Mouse (Mus musculus) stomach, embryonic 14.5 days (tissue): Measurements from ENCODE around the gene Trip6. TPM values are rescaled to one million over a fixed set of nuclear protein-coding genes. Genes with fewer than 3 reads are reported as not detected.

ENCODE experiments used
- ATAC-seq: fragments of 200-750 bp; cut with Nextera tagmentation; 2 replicates; pipeline ENCODE4 v1.8.0; 2017; ENCODE audit warnings: low read depth, moderate TSS enrichment; ENCODE audit not compliant: insufficient number of reproducible peaks, insufficient read depth, low FRiP score
- H3K27ac ChIP-seq: fragments of 300-500 bp; sonication (generic); 2 replicates; pipeline ENCODE4 v1.5.1; 2014; ENCODE audit warnings: mild to moderate bottlenecking, low read length, moderate library complexity, mixed read lengths
- H3K27me3 ChIP-seq: fragments of 300-500 bp; sonication (generic); 2 replicates; pipeline ENCODE4 v1.6.1; 2014; ENCODE audit warnings: low read length, control low read depth, mixed read lengths; ENCODE audit not compliant: control insufficient read depth, insufficient read depth
- H3K36me3 ChIP-seq: fragments of 300-500 bp; sonication (generic); 2 replicates; pipeline ENCODE4 v1.6.1; 2014; ENCODE audit warnings: mild to moderate bottlenecking, control low read depth, low read length, moderate library complexity, mixed read lengths; ENCODE audit not compliant: control insufficient read depth, insufficient read depth
- H3K4me1 ChIP-seq: fragments of 300-500 bp; sonication (generic); 2 replicates; pipeline ENCODE4 v1.6.1; 2014; ENCODE audit warnings: low read length, control low read depth, mixed read lengths; ENCODE audit not compliant: control insufficient read depth, insufficient read depth
- H3K4me2 ChIP-seq: fragments of 300-500 bp; sonication (generic); replicated peaks from 2 replicates; pipeline ENCODE4 v1.6.1; 2014; ENCODE audit warnings: low read depth, low read length, control low read depth
- H3K4me3 ChIP-seq: fragments of 300-500 bp; sonication (generic); 2 replicates; pipeline ENCODE4 v1.5.1; 2014; ENCODE audit warnings: low read depth, low read length, control low read depth
- H3K9ac ChIP-seq: fragments of 300-500 bp; sonication (generic); replicated peaks from 2 replicates; pipeline ENCODE4 v1.6.1; 2014; ENCODE audit warnings: low read depth, mild to moderate bottlenecking, control low read depth, low read length, moderate library complexity, mixed read lengths
- H3K9me3 ChIP-seq: fragments of 300-500 bp; sonication (generic); 2 replicates; pipeline ENCODE4 v1.6.1; 2016; ENCODE audit warnings: low read depth, low read length, control low read depth; ENCODE audit not compliant: control insufficient read depth
- WGBS: fragments of 180-500 bp; shearing (Covaris S2); extraction: QIAGEN DNeasy Blood & Tissue Kit; methylation state at CpG from one replicate; pipeline ENCODE4 v1.1.7; 2014; 5-methylcytosine and 5-hydroxymethylcytosine counted together
- polyA plus RNA-seq: library from polyadenylated mRNA; unstranded; fragments of >200 nt; fragmentation: Nextera tagmentation; extraction: Ambion mirVana; gene quantifications from 2 replicates; pipeline ENCODE4 v1.2.1, GENCODE M21; 2014

Gene Trip6
- polyA plus RNA-seq, 1 experiment from 2014 or later, result 76.2 TPM

GRCm38 (mm10) chr5:137349384-137350204 lies 35.4 kb upstream of the Trip6 start, which contains the start of gene Ephb4:
Gene Ephb4 (plus strand): TSS chr5:137350109.
- peak within 1 kb of the TSS; percentile 89 for H3K4me3 ChIP-seq
- peaks cover 26% of the 10 kb centered on the region; the same call in 1 of the 2 replicates for H3K4me1 ChIP-seq
- WGBS, result under 1% methylated on average over 32 of the region's 32 CpGs
- peak within 1 kb of the TSS; percentile 98 for H3K27ac ChIP-seq
- no peaks in the 10 kb centered on the region for H3K9me3 ChIP-seq
- H3K4me2 ChIP-seq, result peak within 1 kb of the TSS; percentile 97
- ATAC-seq, result peak; percentile 96
- H3K36me3 ChIP-seq, result peaks cover 11% of the 10 kb centered on the region
- peak within 1 kb of the TSS; percentile 87 for H3K9ac ChIP-seq
- H3K27me3 ChIP-seq, result no peaks in the 10 kb centered on the region

- Histone ChIP-seq H3K4me1 (peaks cover 26% of the 10 kb centered on the region; the same call in 1 of the 2 replicates), H3K9ac (peak overlapping the region; percentile 36; the same call in 1 of the 2 replicates), H3K4me3 (peak overlapping the region; percentile 89), H3K9me3 (no peaks in the 10 kb centered on the region), H3K4me2 (peak overlapping the region; percentile 97), H3K27me3 (no peaks in the 10 kb centered on the region), H3K36me3 (peaks cover 2% of the 10 kb centered on the region; the same call in 1 of the 2 replicates), H3K27ac (peak overlapping the region; percentile 93)
- ATAC-seq, result no peak
- WGBS, result 3% methylated on average over 31 of the region's 33 CpGs
These were observed 34.5 kb upstream of the Trip6 start for GRCm38 (mm10) chr5:137348482-137349383.

- no peaks in the 10 kb centered on the region for H3K36me3 ChIP-seq
- H3K9ac ChIP-seq, result no peak overlapping the region
- WGBS, result 22% methylated on average over 7 of the region's 7 CpGs
- H3K4me3 ChIP-seq, result no peak overlapping the region
- H3K27me3 ChIP-seq, result no peaks in the 10 kb centered on the region
- peaks cover 26% of the 10 kb centered on the region; the same call in 1 of the 2 replicates for H3K4me1 ChIP-seq
- H3K4me2 ChIP-seq, result peak overlapping the region; percentile 97; the same call in 1 of the 2 replicates
- ATAC-seq, result no peak
- H3K27ac ChIP-seq, result peak overlapping the region; percentile 93; the same call in 1 of the 2 replicates
- no peaks in the 10 kb centered on the region for H3K9me3 ChIP-seq
These were observed 33.7 kb upstream of the Trip6 start for GRCm38 (mm10) chr5:137347856-137348255.

GRCm38 (mm10) chr5:137346983-137347382 lies 32.8 kb upstream of the Trip6 start:
- Histone ChIP-seq H3K36me3 (no peaks in the 10 kb centered on the region), H3K9ac (no peak overlapping the region), H3K27me3 (no peaks in the 10 kb centered on the region), H3K4me3 (no peak overlapping the region), H3K4me1 (peaks cover 18% of the 10 kb centered on the region; the same call in 1 of the 2 replicates), H3K27ac (peak overlapping the region; percentile 58; the same call in 1 of the 2 replicates), H3K9me3 (no peaks in the 10 kb centered on the region), H3K4me2 (no peak overlapping the region)
- ATAC-seq, result no peak
- 76% methylated on average over 4 of the region's 4 CpGs for WGBS

- no peak overlapping the region for H3K9ac ChIP-seq
- H3K4me3 ChIP-seq, result no peak overlapping the region
- H3K4me2 ChIP-seq, result peak overlapping the region; percentile 26
- peaks cover 18% of the 10 kb centered on the region; the same call in 1 of the 2 replicates for H3K4me1 ChIP-seq
- ATAC-seq, result no peak
- H3K36me3 ChIP-seq, result no peaks in the 10 kb centered on the region
- H3K27ac ChIP-seq, result peak overlapping the region; percentile 66; the same call in 1 of the 2 replicates
- no peaks in the 10 kb centered on the region for H3K27me3 ChIP-seq
- WGBS, result 42% methylated on average over 1 of the region's 1 CpGs
- H3K9me3 ChIP-seq, result no peaks in the 10 kb centered on the region
These were observed 32.2 kb upstream of the Trip6 start for GRCm38 (mm10) chr5:137346388-137346787.

- peak; percentile 21; the same call in 1 of the 2 replicates for ATAC-seq
- Histone ChIP-seq H3K4me1 (peaks cover 18% of the 10 kb centered on the region; the same call in 1 of the 2 replicates), H3K4me2 (peak overlapping the region; percentile 26), H3K27ac (peak overlapping the region; percentile 66; the same call in 1 of the 2 replicates), H3K36me3 (no peaks in the 10 kb centered on the region), H3K9me3 (no peaks in the 10 kb centered on the region), H3K9ac (no peak overlapping the region), H3K4me3 (no peak overlapping the region), H3K27me3 (no peaks in the 10 kb centered on the region)
- WGBS, result 11% methylated on average over 9 of the region's 9 CpGs
These were observed 31.6 kb upstream of the Trip6 start for GRCm38 (mm10) chr5:137345821-137346220.

GRCm38 (mm10) chr5:137343869-137344268 lies 29.7 kb upstream of the Trip6 start:
- Histone ChIP-seq H3K4me3 (no peak overlapping the region), H3K9ac (no peak overlapping the region), H3K9me3 (no peaks in the 10 kb centered on the region), H3K4me2 (no peak overlapping the region), H3K27ac (no peak overlapping the region), H3K27me3 (no peaks in the 10 kb centered on the region), H3K36me3 (no peaks in the 10 kb centered on the region), H3K4me1 (peaks cover 23% of the 10 kb centered on the region)
- no peak for ATAC-seq

- H3K9me3 ChIP-seq, result no peaks in the 10 kb centered on the region
- no peak for ATAC-seq
- H3K27me3 ChIP-seq, result no peaks in the 10 kb centered on the region
- peaks cover 21% of the 10 kb centered on the region for H3K4me1 ChIP-seq
- H3K27ac ChIP-seq, result no peak overlapping the region
- H3K9ac ChIP-seq, result no peak overlapping the region
- WGBS, result 89% methylated on average over 5 of the region's 5 CpGs
- no peak overlapping the region for H3K4me2 ChIP-seq
- no peaks in the 10 kb centered on the region for H3K36me3 ChIP-seq
- no peak overlapping the region for H3K4me3 ChIP-seq
These were observed 29.2 kb upstream of the Trip6 start for GRCm38 (mm10) chr5:137343412-137343811.
